Mouse (Mus musculus): ENCODE results near the gene Sh2b2. TPM values are rescaled to one million over a fixed set of nuclear protein-coding genes. Genes with fewer than 3 reads are reported as not detected.

Sh2b2 gene
- polyA plus RNA-seq, 1 experiment from 2014 or later, result 25.6 TPM

DNA sequence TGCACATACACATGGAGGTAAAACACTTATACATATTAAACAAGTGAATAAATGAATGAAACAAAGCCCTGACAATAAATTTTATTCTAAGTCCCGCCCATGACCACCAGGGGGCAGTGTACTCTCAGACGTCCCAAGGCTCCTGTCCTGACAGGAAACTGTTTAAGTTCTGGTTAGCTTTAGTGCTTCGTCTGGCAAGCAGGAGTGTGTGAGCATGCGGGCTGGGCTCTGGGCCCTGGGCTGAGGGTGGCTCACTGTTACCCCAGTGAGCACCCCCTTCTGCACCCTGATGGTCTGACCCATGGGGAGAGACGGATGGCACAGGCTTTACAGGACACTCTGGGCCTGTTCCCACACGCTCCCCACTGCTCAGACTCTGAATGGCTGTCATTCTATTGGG is 12.6 kb upstream of the Sh2b2 start:
- H3K9ac ChIP-seq (replicated peaks), result no peak overlapping the region
- H3K4me1 ChIP-seq (replicated peaks), result no peaks in the 10 kb centered on the region
- peak; percentile 76 for ATAC-seq

DNA sequence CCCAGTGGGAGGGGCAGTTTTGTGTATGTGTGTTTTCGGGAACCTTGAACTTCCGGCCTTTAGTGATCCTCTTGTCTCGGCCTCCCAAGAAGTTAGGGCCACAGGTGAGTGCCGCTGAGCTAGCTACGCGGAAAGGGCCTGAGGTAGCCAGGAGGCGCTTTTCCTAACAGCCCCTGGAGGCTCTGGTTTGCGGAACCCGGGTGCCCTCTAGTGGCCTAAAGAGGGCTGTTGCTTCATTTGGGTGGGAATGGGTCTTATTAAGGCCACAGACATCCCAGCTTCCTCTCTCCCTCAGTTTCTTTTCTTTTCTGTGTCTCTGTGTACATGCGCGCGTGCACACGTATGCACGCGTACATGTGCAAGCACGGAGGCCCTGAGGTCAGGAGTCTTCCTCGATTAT is 6.5 kb upstream of the Sh2b2 start:
- Histone ChIP-seq H3K9ac (replicated peaks) (no peak overlapping the region), H3K4me3 (replicated peaks) (no peak overlapping the region), H3K4me2 (replicated peaks) (no peak overlapping the region), H3K27ac (no peak overlapping the region), H3K27me3 (no peaks in the 10 kb centered on the region), H3K9me3 (no peaks in the 10 kb centered on the region), H3K36me3 (peaks cover 48% of the 10 kb centered on the region), H3K4me1 (replicated peaks) (no peaks in the 10 kb centered on the region)
- ATAC-seq, result peak; percentile 81
- WGBS, result 14% methylated on average over 17 of the region's 17 CpGs

More for the DNA sequence above, 12.6 kb upstream of the Sh2b2 start:
- Histone ChIP-seq H3K27me3 (no peaks in the 10 kb centered on the region), H3K4me2 (replicated peaks) (no peak overlapping the region), H3K27ac (no peak overlapping the region), H3K36me3 (peaks cover 17% of the 10 kb centered on the region), H3K9me3 (no peaks in the 10 kb centered on the region), H3K4me3 (replicated peaks) (no peak overlapping the region)
- 37% methylated on average over 6 of the region's 6 CpGs for WGBS

DNA sequence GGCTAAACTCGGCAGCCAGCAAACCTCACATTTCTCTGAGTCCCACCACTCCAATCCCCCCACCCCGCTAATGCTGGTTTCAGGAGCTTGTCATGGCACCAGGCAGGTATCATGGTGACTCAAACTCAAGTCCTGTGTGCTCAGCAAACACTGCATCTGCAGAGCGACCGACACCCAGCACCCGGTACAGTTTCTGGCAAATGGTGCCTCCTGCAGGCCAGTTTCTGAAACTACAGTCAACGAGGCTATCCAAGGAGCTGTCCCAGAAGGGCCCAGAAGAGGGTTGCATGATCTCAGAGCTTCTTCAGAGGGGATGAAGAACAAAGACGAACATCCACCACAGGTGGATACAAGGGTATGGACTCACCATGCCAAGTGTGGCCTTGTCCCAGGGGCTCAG is 4.6 kb upstream of the Sh2b2 start:
- Histone ChIP-seq H3K36me3 (peaks cover 42% of the 10 kb centered on the region), H3K4me2 (replicated peaks) (no peak overlapping the region), H3K4me3 (replicated peaks) (no peak overlapping the region), H3K27me3 (no peaks in the 10 kb centered on the region), H3K9ac (replicated peaks) (no peak overlapping the region), H3K27ac (no peak overlapping the region), H3K4me1 (replicated peaks) (no peaks in the 10 kb centered on the region), H3K9me3 (no peaks in the 10 kb centered on the region)
- WGBS, result 45% methylated on average over 7 of the region's 7 CpGs
- ATAC-seq, result no peak

DNA sequence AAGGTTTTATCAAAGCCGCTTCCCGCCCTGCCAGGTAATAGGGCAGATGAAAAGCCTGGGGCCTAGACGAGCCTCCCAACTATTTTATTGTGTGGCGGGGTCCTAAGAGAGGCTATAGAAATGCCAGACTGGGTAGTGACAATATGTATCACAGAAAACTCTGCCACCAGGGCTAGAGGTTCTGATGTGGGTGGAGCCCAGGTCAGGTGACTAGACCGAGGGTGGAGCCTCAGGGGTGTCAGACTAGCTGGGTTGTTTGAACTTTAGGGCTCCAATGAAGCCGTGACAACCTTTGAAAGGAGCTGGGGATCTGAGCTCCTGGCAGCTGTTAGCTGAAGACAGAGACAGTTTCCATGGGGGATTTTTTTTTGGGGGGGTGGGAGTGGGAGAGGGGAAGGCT is 2.1 kb upstream of the Sh2b2 start:
- H3K4me1 ChIP-seq (replicated peaks), result peaks cover 13% of the 10 kb centered on the region
- peaks cover 28% of the 10 kb centered on the region for H3K36me3 ChIP-seq
- no peak overlapping the region for H3K4me3 ChIP-seq (replicated peaks)
- no peaks in the 10 kb centered on the region for H3K9me3 ChIP-seq
- no peak overlapping the region for H3K9ac ChIP-seq (replicated peaks)
- H3K27me3 ChIP-seq, result no peaks in the 10 kb centered on the region
- no peak for ATAC-seq
- H3K27ac ChIP-seq, result no peak overlapping the region
- no peak overlapping the region for H3K4me2 ChIP-seq (replicated peaks)
- WGBS, result 67% methylated on average over 6 of the region's 6 CpGs

DNA sequence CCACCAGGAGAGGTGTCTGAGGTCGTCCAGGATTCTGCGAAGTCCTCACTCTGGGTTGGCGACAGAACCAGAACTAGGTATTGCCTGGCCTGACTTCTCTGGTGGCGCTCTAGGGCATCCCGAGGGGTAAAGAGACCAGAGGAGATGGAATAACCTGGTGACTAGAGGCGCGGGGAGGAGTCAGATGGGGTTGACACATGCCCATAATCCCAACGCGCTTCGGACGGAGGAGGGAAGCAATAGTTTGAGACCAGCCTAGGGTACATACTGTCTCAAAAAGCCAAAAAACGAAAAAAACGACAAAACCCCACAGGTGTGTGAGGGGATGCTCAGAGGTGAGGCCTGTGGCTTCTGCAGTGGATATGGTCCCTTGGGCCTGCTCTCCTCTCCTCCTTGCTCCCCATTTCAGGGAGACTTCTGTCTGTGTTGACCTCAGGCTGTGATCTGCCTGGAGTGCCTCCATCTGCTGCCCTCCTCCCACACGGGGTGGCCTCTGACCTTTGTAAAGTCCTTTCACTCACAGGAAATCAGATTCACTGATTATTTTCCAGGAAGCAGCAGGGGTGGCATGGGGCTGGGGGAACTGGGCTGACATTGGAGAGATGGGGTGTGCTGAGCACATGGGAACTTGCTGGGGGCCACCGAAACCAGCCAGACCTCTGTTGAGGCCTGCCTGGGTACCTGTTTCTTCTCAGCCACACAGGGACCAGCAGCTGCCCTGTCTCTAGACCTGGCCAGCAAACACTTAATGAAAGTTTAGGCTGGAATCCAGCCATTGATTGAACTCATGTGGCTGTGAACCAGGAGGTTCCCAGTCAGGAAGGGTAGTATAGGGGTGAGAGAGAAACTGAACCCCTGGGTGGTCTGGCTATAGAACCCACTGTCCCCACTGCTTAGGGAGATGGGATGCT is 560 bp downstream of the Sh2b2 start:
- ATAC-seq, result peak; percentile 4
- Histone ChIP-seq H3K27ac (peak overlapping the region; percentile 93), H3K4me1 (replicated peaks) (peaks cover 37% of the 10 kb centered on the region), H3K36me3 (peaks cover 15% of the 10 kb centered on the region), H3K9ac (replicated peaks) (peak overlapping the region; percentile 86), H3K27me3 (no peaks in the 10 kb centered on the region), H3K4me3 (replicated peaks) (peak overlapping the region; percentile 77), H3K9me3 (no peaks in the 10 kb centered on the region), H3K4me2 (replicated peaks) (peak overlapping the region; percentile 81)
- 16% methylated on average over 15 of the region's 15 CpGs for WGBS

DNA sequence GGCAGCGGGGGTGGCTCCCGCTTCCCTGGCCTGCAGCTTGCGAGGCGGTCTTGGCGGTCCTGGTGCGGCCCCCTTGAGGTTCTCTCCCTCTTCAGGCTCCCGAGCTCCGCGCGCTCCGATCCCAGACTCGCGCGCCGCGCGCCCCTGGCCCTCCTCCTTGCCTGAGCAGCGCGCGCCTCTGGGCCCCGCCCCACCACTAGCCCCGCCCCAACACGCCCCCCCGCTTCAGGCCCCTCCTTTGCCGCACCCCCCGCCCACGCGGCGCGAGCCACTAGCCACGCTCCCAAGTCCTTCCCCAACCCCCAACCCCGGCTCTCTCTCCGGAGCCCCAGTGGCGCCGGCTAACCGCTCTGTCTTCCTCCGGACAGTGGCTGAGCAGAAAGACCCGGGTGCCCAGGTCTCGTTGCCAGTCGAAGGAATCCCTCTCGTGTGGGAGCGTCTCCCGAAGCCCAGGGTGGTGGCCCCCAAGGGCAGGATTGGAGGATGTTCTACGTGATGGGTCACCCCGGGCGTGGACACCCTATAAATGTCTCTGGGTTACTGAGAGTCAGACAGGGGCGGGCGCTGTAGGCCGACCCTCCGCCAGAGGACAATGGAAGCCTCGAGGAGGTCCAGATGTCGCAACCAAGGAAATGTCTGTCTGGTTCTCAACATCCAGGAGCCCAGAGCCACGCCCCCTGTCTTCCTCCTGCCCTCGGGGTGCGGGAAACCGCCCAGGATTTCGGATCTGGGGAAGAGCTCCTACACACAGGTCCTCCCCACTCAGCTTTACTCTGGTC is 1.4 kb downstream of the Sh2b2 start:
- H3K4me2 ChIP-seq (replicated peaks), result peak overlapping the region; percentile 81
- H3K9ac ChIP-seq (replicated peaks), result peak overlapping the region; percentile 86
- no peaks in the 10 kb centered on the region for H3K9me3 ChIP-seq
- H3K36me3 ChIP-seq, result peaks cover 7% of the 10 kb centered on the region
- peak overlapping the region; percentile 77 for H3K4me3 ChIP-seq (replicated peaks)
- peak overlapping the region; percentile 93 for H3K27ac ChIP-seq
- WGBS, result under 1% methylated on average over 46 of the region's 57 CpGs
- peaks cover 46% of the 10 kb centered on the region for H3K4me1 ChIP-seq (replicated peaks)
- no peaks in the 10 kb centered on the region for H3K27me3 ChIP-seq
- peak; percentile 82 for ATAC-seq

DNA sequence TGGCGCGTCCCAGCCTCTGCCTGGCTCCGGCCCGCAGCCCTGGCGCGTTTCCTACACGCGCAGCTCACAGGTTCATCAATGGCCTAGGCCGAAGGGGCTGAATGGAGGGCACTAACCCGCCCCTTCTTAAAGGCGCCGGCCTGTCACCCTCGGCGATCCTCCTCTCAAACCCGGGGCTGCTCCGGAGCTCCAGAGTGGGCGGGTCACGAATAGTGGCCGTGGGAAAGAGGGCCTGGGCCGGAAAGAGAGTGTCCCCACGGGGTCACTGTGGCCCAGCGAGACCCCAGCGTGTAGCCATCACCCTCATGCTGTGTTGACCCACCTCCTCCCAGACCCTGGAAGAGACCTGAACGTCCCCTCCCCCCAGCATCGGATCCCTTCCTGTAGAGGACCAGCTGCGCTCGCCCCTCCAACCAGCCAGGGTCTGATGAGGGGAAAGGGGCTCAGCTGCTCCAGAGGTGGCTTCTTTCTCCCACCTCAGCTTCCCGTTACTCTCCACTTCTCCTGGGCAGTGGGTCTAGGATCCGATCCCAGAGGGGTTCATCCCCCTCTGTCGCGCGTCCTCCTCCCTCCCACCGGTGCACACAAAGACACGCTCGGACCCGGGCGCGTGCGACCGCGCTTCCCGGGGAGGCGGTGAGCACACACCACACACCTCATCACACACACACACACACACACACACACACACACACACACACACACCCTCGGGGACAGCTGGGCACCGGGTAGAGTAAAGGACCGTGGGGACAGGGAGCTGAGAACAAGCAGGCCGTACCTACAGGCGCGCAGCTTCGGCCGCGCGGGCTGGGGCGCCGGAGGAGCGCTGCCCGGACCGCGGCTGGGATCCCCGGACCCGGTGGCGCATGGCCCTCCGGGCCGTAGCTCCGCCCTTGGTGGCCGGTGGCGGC is 2.2 kb downstream of the Sh2b2 start:
- Histone ChIP-seq H3K4me1 (replicated peaks) (peaks cover 46% of the 10 kb centered on the region), H3K4me3 (replicated peaks) (peak overlapping the region; percentile 77)
- WGBS, result under 1% methylated on average over 62 of the region's 67 CpGs

DNA sequence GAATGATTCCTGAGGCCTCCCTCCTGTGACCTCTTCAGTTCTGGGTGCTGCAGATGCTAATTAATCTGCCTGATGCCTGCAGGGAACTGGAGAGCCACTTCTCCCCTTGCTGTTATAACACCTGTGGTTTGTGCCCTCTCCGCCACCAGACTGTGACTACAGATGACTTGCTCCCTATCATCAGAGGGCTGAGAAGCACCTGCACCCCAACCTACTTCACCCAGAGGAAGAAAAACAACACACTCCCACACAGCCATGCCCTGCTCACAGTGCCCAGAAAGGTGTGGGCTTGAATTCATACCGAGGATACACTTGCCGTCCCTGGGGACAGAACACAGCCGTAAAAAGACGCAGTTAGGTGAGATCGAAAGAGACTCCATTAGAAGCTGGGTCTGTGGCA is 5.2 kb downstream of the Sh2b2 start:
- peak overlapping the region; percentile 32; the same call in 1 of the 2 replicates for H3K9ac ChIP-seq (replicated peaks)
- no peaks in the 10 kb centered on the region for H3K36me3 ChIP-seq

More for the DNA sequence above, 2.2 kb downstream of the Sh2b2 start:
- Histone ChIP-seq H3K36me3 (peaks cover 6% of the 10 kb centered on the region; the same call in 1 of the 2 replicates), H3K9ac (replicated peaks) (peak overlapping the region; percentile 86), H3K4me2 (replicated peaks) (peak overlapping the region; percentile 81), H3K27me3 (no peaks in the 10 kb centered on the region), H3K27ac (peak overlapping the region; percentile 93), H3K9me3 (no peaks in the 10 kb centered on the region)
- peak; percentile 74 for ATAC-seq

DNA sequence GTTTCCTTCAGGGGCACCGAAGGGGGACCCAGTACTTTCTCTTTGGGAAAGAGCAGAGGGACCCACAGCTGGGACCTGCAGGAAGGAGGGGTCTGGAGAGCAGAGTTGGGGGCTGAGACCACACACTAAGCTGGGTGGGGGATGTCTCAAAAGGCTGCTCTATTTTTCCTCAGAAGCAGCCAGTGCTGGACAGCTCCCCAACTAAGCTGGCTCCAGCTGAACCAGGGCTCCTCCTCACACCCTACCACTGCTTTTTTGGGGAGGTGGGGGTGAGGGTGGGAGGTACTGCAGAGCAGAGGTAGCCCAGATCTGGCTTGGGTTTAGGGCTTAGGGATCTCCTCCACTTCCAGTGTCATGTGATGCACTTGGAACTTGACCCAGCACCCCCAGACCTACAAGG is 6.0 kb downstream of the Sh2b2 start:
- Histone ChIP-seq H3K4me2 (replicated peaks) (no peak overlapping the region), H3K27ac (no peak overlapping the region), H3K27me3 (no peaks in the 10 kb centered on the region), H3K9me3 (no peaks in the 10 kb centered on the region), H3K4me3 (replicated peaks) (no peak overlapping the region), H3K36me3 (no peaks in the 10 kb centered on the region), H3K9ac (replicated peaks) (0 out of 2 replicates have a peak overlapping the region, but pooled peaks have one; percentile 2), H3K4me1 (replicated peaks) (peaks cover 61% of the 10 kb centered on the region)
- WGBS, result 58% methylated on average over 1 of the region's 1 CpGs
- no peak for ATAC-seq

More for the DNA sequence above, 5.2 kb downstream of the Sh2b2 start:
- ATAC-seq, result no peak
- H3K27me3 ChIP-seq, result no peaks in the 10 kb centered on the region
- WGBS, result 84% methylated on average over 6 of the region's 6 CpGs
- H3K4me3 ChIP-seq (replicated peaks), result no peak overlapping the region
- no peak overlapping the region for H3K27ac ChIP-seq
- H3K4me2 ChIP-seq (replicated peaks), result 0 out of 2 replicates have a peak overlapping the region, but pooled peaks have one; percentile 2
- H3K4me1 ChIP-seq (replicated peaks), result peaks cover 66% of the 10 kb centered on the region
- H3K9me3 ChIP-seq, result no peaks in the 10 kb centered on the region

DNA sequence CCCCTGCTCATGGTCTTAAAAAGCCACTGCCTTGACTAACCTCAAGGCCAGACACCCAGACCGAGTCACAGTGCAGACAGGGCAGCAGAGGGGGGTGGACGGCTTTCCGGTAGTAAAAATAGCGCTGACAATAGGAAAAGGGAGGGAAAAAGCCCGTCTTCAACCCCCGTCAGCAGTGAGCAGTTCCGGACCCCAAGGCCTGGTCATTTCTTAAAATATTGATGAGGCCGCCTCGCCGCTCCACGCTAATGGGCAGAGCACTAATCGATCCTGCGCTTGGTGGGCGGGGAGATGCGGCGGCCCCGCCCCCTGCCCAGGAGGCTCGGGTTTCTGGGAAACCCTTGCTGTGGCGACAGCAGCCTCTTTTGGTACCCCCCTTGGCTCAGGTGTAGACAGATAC is 8.7 kb downstream of the Sh2b2 start:
- H3K9ac ChIP-seq (replicated peaks), result peak overlapping the region; percentile 55
- H3K36me3 ChIP-seq, result no peaks in the 10 kb centered on the region
- H3K9me3 ChIP-seq, result no peaks in the 10 kb centered on the region
- H3K4me3 ChIP-seq (replicated peaks), result peak overlapping the region; percentile 34
- peak overlapping the region; percentile 59 for H3K4me2 ChIP-seq (replicated peaks)
- H3K27me3 ChIP-seq, result no peaks in the 10 kb centered on the region
- 0 out of 2 replicates have a peak, but pooled peaks have one; percentile 12 for ATAC-seq
- under 1% methylated on average over 19 of the region's 19 CpGs for WGBS
- peaks cover 55% of the 10 kb centered on the region for H3K4me1 ChIP-seq (replicated peaks)
- H3K27ac ChIP-seq, result no peak overlapping the region

DNA sequence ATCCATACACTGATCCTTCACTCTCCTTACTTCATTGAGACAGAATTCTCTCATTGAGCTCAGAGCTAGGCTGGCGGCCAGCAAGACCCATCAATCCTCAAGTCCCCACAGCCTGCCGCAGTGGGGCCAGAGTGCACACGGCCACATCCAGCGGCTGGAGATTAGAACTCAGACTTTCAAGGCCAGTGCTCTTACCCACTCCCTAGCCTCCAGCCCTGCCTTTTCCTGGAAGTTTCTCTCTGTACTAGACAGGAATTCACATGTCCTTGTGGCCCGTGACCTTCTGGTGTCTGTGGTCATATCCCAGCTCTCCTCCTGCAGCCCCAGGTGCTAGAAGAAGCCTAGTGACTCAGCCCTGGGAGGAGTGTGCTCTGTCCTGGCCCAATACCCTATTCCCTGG is 9.7 kb downstream of the Sh2b2 start:
- Histone ChIP-seq H3K27me3 (0 out of 2 replicates have a peak, but pooled peaks cover 3% of the 10 kb centered on the region), H3K4me1 (replicated peaks) (peaks cover 47% of the 10 kb centered on the region), H3K9ac (replicated peaks) (no peak overlapping the region), H3K4me2 (replicated peaks) (no peak overlapping the region), H3K27ac (no peak overlapping the region), H3K4me3 (replicated peaks) (no peak overlapping the region), H3K36me3 (peaks cover 6% of the 10 kb centered on the region), H3K9me3 (no peaks in the 10 kb centered on the region)
- ATAC-seq, result no peak
- 82% methylated on average over 5 of the region's 5 CpGs for WGBS
